Mouse (Mus musculus): ENCODE results near the gene Prss8. TPM values are rescaled to one million over a fixed set of nuclear protein-coding genes. Genes with fewer than 3 reads are reported as not detected.
A peak's percentile ranks its signal among the peaks of the same experiment; 100 is the strongest.
"Not testable (repeated sequence)": the region's sequence is repeated elsewhere in the genome, so short reads cannot be mapped to it uniquely, and the experiment has no call there.

Prss8 gene
- total RNA-seq, 2 experiments from 2014 or later = not detected

DNA sequence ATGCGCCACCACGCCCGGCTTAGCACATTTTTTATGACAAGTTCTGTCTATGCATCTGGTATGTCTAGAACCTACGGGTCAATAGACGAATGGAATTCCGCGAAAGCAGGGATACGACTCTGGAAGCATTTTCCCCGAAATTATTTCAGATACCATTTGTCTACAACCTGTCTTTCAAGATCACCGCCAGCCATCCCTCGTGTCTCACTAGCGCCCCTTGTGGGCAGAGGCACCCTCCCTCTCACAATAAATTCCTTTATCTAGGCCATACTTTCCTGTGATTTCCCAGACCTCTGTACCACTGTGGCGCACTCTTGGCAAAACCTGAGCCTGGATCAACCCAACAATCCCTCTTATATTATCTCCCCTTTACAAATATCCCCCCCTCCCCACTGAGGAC is 33.5 kb downstream of the Prss8 start:
- ATAC-seq (replicated peaks; ENCODE audit: poor library complexity) = peak; percentile 43

DNA sequence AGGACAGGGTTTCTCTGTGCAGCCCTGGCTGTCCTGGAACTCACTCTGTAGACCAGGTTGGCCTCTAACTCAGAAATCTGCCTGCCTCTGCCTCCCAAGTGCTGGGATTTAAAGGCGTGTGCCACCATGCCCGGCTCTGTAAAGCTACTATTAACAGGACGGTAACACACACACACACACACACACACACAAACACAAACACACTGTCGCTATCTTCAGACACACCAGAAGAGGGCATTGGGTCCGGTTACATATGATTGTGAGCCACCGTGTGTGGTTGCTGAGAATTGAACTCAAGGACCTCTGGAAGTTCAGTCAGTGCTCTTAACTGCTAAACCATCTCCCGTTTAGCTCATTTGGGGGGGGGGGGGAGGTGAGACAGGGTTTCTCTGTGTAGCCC is 34.0 kb downstream of the Prss8 start:
- not testable (repeated sequence) for ATAC-seq (replicated peaks; ENCODE audit: poor library complexity)

DNA sequence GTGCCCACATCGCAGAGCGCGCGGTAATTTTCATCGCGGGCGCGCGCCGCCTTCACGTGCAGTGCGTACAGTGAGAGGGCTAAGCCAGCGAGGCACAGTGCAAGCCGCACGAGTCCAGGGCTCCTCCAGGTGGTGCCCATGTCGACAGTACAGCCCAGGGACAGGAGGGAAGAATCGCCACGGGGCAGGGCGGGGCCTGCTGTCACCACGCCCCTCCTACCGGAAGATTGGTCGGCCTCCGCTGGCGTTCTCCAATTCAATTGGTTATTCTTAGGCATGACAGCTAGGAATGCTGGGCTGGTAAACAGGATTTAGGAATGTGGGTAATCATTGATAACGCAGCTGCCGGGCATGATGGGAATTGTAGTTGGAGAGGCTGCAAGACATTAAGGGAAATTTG is 34.5 kb downstream of the Prss8 start, which contains the start of the genes Gm21974 and Vkorc1:
Gene Gm21974, minus strand, starts transcription at position 13 of the 400 bp plus-strand sequence.
Gene Vkorc1, minus strand, starts transcription at position 176 of the 400 bp plus-strand sequence.
- peak; percentile 91 for ATAC-seq (replicated peaks; ENCODE audit: poor library complexity)

DNA sequence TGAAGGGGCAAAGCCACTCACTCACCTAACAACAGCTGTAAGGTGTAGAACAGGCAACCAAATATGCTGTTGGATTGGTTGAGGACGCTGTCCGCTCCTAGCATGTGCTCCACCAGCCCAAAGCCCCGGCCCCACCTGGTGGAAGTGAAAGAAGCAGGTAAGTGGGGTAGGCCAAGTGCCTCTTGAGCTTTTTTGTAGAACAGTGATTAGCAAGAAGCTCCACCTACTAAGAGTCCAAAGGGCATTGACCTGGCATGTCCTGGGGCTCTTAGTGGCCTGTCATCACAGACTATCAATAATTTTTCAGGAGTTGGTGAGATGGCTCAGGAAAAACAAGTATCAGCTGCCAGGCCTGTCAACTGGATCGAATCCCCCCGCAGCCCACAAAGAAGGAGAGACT is 35.4 kb downstream of the Prss8 start:
- no peak for ATAC-seq (replicated peaks; ENCODE audit: poor library complexity)

DNA sequence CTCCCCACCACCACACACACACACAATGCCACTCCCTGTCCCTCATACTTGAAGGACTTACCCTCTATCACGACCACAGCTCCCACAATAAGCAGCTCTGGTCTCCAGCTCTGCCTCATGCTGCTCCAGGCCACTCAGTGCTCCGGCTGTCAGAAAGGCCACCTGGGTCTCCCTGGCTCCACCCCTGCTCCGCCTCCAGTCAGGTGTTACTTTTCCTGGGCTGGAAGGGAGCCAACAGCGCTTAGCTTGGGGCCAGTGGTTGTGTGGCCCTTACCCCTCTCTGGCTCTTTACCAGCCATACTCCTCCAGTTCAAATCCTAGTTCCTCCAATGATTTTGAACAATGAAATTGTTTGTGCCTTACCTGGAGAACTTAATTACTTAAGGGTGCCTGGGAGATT is 39.1 kb downstream of the Prss8 start, which contains the start of gene Prss53:
Gene Prss53, minus strand, starts transcription at position 173 of the 400 bp plus-strand sequence.
- ATAC-seq (replicated peaks; ENCODE audit: poor library complexity) = no peak

DNA sequence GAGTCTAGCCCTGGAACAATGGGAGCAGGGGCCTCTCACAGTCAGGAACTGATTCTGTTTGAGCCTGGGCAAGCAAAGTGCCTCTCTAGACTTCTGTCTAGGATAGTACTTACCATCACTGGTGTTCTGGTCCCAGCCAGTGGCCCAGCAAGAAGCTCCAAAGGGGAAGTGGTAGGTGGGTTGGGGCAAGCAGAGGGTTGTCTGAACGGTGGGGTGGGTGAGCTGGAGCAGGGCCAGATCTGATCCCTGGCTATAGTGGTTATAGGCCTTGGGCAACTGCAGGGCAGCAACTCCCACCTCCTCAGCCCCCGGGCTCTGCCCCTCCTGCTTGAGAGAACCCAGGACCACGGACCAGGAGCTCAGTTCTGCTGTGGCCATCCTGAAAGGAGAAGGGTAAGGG is 41.1 kb downstream of the Prss8 start:
- ATAC-seq (replicated peaks; ENCODE audit: poor library complexity) = peak; percentile 43; the same call in 1 of the 2 replicates

DNA sequence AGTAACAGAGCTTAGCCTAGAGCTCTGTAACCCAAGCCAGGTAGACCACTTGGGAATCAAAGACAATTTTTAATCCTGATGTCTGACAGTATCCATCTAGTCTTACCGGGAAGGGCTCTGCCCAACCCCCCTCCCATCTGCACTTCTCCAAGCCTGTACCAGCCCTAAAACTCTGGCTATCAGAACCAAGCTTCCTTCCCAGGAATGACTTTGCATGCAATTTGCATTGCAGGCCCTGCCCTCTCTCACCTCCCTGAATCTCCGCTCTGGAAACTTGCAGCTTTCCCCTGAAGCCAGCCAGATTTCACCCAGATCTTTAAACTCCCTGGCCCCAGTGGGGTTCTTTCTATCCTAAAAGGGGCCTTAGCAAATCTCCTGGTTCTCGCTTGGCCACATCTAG is 42.1 kb downstream of the Prss8 start:
- ATAC-seq (replicated peaks; ENCODE audit: poor library complexity) = no peak

DNA sequence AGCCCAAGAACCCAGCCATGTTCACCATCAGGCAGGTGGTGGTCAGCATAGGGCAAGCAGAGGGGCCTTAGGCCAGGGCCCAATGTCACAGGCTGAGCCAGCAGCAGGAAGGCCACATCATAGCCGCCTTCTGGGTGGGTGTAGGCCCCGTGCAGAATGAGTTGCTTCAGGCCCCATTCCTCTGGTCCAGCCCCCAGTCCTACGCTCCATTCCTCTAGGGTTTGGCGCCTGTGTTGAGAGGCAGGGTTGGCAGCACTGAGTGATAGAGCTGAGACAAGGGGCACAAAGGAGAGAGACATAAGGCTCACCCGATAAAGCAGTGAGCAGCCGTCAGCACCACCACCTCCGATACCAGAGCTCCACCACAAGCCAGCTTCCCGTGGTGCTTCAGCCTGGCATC is 42.7 kb downstream of the Prss8 start:
- no peak for ATAC-seq (replicated peaks; ENCODE audit: poor library complexity)

DNA sequence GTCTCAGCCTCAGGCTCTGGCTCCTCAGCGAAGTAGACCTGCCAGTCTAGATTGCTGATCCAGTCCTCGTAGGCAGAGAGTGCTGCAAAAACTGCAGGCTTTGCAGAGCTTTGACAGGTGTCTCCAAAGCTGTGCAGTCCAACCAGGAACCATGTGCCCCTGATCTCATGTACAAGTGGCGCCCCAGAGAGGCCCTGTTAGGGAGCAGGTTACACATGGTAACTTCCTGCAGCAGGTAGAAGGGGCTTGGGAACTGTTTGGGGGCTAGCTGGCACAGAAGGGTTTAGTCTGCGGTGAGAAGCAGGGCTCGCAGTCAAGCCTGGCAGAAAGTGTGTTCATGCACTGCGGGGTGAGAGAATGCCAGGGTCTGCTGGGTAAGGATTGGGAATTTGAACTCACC is 43.4 kb downstream of the Prss8 start:
- ATAC-seq (replicated peaks; ENCODE audit: poor library complexity) = no peak

DNA sequence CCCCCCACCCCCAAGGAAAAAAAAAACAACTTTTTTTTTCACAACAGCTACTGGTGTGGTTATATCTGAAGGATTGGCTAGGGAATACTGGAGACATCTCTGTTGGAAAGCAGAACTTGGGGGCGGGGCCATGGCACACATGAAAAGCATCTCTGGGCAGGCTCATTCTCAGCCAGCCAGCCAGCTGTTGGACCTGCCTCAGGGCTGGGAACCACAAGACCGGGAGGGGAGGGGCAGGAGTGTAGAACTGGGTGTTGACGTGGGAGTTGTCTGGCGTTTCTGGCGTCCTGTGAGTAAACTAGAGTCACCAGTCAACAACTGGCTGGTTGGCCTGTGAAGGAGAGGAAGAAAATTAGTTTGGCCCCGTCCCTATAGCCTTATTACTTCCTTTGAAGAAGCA is 44.0 kb downstream of the Prss8 start:
- peak; percentile 49; the same call in 1 of the 2 replicates for ATAC-seq (replicated peaks; ENCODE audit: poor library complexity)

DNA sequence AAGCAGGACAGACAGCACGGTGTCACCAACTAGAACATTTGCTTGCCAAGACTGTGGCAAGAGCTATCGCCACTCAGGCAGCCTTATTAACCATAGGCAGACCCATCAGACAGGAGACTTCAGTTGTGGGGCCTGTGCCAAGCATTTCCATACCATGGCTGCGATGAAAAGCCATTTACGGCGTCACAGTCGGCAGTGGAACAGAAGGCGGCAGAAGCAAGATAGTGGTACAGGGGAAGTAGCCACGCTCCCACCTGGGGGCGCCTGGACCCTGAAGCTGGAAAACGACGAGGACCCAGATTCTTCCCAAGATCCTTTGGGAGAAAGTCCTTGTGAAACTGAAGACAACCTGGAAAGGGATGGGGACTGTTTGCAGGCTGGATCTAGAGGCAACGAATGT is 49.5 kb downstream of the Prss8 start:
- no peak for ATAC-seq (replicated peaks; ENCODE audit: poor library complexity)

DNA sequence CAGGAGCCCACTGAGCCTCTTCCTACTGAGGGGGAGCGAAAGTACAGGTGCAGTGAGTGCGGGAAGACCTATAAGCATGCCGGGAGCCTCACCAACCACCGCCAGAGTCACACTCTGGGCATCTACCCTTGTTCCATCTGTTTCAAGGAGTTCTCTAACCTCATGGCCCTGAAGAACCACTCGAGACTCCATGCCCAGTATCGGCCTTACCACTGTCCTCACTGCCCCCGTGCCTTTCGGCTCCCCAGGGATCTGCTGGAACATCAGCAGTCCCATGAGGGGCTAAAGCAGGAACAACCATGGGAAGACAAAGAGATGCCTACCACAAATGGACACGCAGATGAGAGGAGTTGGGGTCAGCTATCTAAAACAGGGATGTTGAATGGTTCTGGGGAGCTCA is 50.6 kb downstream of the Prss8 start:
- no peak for ATAC-seq (replicated peaks; ENCODE audit: poor library complexity)

DNA sequence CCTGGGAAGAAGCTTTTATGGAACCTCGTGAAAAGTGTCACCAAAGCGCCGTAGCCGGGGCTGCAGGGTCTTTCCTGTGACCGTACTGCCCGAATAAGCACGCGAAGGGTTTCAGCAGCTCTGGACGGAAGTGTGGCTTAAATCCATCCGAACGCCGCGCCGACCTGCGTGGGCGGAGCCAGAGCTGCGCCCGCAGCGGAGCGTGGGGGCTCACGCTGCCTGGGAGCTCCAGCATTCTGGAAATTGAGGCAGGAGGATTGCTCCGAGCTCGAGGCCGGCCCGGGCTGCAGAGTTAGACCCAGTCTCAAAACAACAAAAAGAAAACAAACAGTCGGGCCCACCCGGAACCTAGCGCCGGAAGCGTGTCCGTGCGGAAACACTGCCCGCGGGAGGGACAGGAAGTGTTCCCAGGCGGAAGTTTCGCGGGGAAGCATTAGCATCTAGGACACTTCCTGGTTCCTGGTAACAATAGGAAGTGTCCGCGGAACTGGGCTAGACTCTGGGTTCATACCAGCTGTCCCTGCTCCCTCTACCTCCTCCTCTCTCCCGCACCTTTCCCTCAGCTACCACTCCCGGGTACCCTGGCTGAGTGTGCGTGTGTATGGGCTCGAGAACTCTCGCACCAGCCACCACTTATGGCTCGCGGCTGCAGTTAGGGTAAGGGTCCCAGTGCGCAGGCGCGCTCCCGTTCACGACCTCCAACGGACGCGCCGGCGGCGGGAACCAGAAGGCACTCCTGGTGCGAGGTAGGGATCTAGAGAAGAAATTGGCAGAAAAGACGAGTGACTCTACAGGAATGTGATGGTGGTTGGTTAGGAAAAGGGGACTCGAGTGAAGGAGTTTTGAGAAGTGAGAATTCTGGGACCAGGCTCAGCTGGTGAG is 53.2 kb downstream of the Prss8 start, which contains the start of gene Zfp668:
Gene Zfp668, minus strand, starts transcription at position 362 of the 882 bp plus-strand sequence.
- ATAC-seq (replicated peaks; ENCODE audit: poor library complexity) = peak; percentile 71

DNA sequence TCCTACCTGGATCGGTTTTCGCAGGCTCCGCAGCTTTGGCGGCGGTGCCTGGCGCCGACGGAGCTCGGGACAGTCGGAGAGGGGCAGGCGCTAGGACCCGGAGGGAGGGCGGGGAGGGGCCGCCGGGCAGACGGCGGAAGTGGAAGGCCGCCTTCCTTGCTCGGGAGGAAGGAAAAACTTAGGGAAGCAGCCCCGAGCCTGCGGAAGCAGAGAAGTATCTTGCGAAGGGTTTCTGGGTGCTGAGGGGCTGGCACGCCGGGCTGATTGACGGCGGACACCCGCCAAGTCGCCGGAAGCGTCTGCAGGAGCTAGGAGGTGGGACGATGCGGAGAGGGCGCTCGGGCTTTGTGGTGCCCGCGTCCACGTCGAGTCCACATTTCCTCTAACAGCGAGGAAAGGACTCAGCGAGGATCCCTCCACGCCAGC is 53.9 kb downstream of the Prss8 start, which contains the start of gene Zfp646:
Gene Zfp646, plus strand, starts transcription at position 181 of the 426 bp plus-strand sequence.
- peak; percentile 62 for ATAC-seq (replicated peaks; ENCODE audit: poor library complexity)

Other genes with a start within 250 kb of the Prss8 start
- 61.1 and 63.4 TPM in 2 replicates for gene Bcl7c, start 221.2 kb downstream of the Prss8 start, total RNA-seq (2015)
- gene Bcl7c, start 221.2 kb downstream of the Prss8 start, total RNA-seq (2017) = 38.1 and 44.6 TPM in 2 replicates
- gene Ctf1, start 217.4 kb downstream of the Prss8 start, total RNA-seq (2015) = 0.83 and 1.8 TPM in 2 replicates
- gene Ctf1, start 217.4 kb downstream of the Prss8 start, total RNA-seq (2017) = 0.42 and 1.9 TPM in 2 replicates
- not detected in 2 replicates for gene Ctf2, start 197.9 kb downstream of the Prss8 start, total RNA-seq (2015)
- not detected in 2 replicates for gene Ctf2, start 197.9 kb downstream of the Prss8 start, total RNA-seq (2017)
- gene Fbxl19, start 185.6 kb downstream of the Prss8 start, total RNA-seq (2015) = 5.6 and 5.7 TPM in 2 replicates
- gene Fbxl19, start 185.6 kb downstream of the Prss8 start, total RNA-seq (2017) = 14.2 and 16.1 TPM in 2 replicates
- gene Orai3, start 160.3 kb downstream of the Prss8 start, total RNA-seq (2015) = 26.7 and 32.1 TPM in 2 replicates
- 28.2 and 30.2 TPM in 2 replicates for gene Orai3, start 160.3 kb downstream of the Prss8 start, total RNA-seq (2017)
- 54.7 and 67.2 TPM in 2 replicates for gene Setd1a, start 153.4 kb downstream of the Prss8 start, total RNA-seq (2015)
- gene Setd1a, start 153.4 kb downstream of the Prss8 start, total RNA-seq (2017) = 9.7 and 13.6 TPM in 2 replicates
- not detected in 2 replicates for gene Gm49388, start 144.5 kb downstream of the Prss8 start, total RNA-seq (2015)
- not detected in 2 replicates for gene Gm49388, start 144.5 kb downstream of the Prss8 start, total RNA-seq (2017)
- gene Hsd3b7, start 129.5 kb downstream of the Prss8 start, total RNA-seq (2015) = 20.2 and 31.3 TPM in 2 replicates
- gene Hsd3b7, start 129.5 kb downstream of the Prss8 start, total RNA-seq (2017) = 25.6 and 26.8 TPM in 2 replicates
- gene Stx4a, start 105.8 kb downstream of the Prss8 start, total RNA-seq (2015) = 55.8 and 70.2 TPM in 2 replicates
- 35.7 and 50.4 TPM in 2 replicates for gene Stx4a, start 105.8 kb downstream of the Prss8 start, total RNA-seq (2017)
- 0.12 and 1.5 TPM in 2 replicates for gene Stx1b, start 105.6 kb downstream of the Prss8 start, total RNA-seq (2015)
- 0.03 and 0.12 TPM in 2 replicates for gene Stx1b, start 105.6 kb downstream of the Prss8 start, total RNA-seq (2017)
- 18.7 and 19.4 TPM in 2 replicates for gene Zfp646, start 53.9 kb downstream of the Prss8 start, total RNA-seq (2015)
- gene Zfp646, start 53.9 kb downstream of the Prss8 start, total RNA-seq (2017) = 31.6 and 38.2 TPM in 2 replicates
- 5.7 and 7.4 TPM in 2 replicates for gene Zfp668, start 53.3 kb downstream of the Prss8 start, total RNA-seq (2015)
- 2.9 and 6.7 TPM in 2 replicates for gene Zfp668, start 53.3 kb downstream of the Prss8 start, total RNA-seq (2017)
- 0.15 and 0.39 TPM in 2 replicates for gene Prss53, start 39.1 kb downstream of the Prss8 start, total RNA-seq (2015)
- not detected in 2 replicates for gene Prss53, start 39.1 kb downstream of the Prss8 start, total RNA-seq (2017)
- not detected in 2 replicates for gene Gm21974, start 34.6 kb downstream of the Prss8 start, total RNA-seq (2015)
- gene Gm21974, start 34.6 kb downstream of the Prss8 start, total RNA-seq (2017) = not detected in 2 replicates
- 125 and 145 TPM in 2 replicates for gene Vkorc1, start 34.5 kb downstream of the Prss8 start, total RNA-seq (2015)
- 30.7 and 39.6 TPM in 2 replicates for gene Vkorc1, start 34.5 kb downstream of the Prss8 start, total RNA-seq (2017)
- 68.3 and 75.7 TPM in 2 replicates for gene Bckdk, start 26.0 kb downstream of the Prss8 start, total RNA-seq (2015)
- gene Bckdk, start 26.0 kb downstream of the Prss8 start, total RNA-seq (2017) = 42.5 and 49.9 TPM in 2 replicates
- gene Kat8, start 17.6 kb downstream of the Prss8 start, total RNA-seq (2015) = 18.1 and 30.6 TPM in 2 replicates
- gene Kat8, start 17.6 kb downstream of the Prss8 start, total RNA-seq (2017) = 23.7 and 30.4 TPM in 2 replicates
- gene Prss36, start 16.6 kb upstream of the Prss8 start, total RNA-seq (2015) = 1.5 and 2.3 TPM in 2 replicates
- 0.75 and 7.2 TPM in 2 replicates for gene Prss36, start 16.6 kb upstream of the Prss8 start, total RNA-seq (2017)
- 180 and 190 TPM in 2 replicates for gene Fus, start 37.4 kb upstream of the Prss8 start, total RNA-seq (2015)
- gene Fus, start 37.4 kb upstream of the Prss8 start, total RNA-seq (2017) = 27.2 and 49.5 TPM in 2 replicates
- gene Pycard, start 63.8 kb upstream of the Prss8 start, total RNA-seq (2015) = 142 and 147 TPM in 2 replicates
- 20.8 and 26.9 TPM in 2 replicates for gene Pycard, start 63.8 kb upstream of the Prss8 start, total RNA-seq (2017)
- not detected in 2 replicates for gene Trim72, start 73.8 kb upstream of the Prss8 start, total RNA-seq (2015)
- not detected in 2 replicates for gene Trim72, start 73.8 kb upstream of the Prss8 start, total RNA-seq (2017)
- gene Itgam, start 132.5 kb upstream of the Prss8 start, total RNA-seq (2015) = 23.6 and 24.3 TPM in 2 replicates
- gene Itgam, start 132.5 kb upstream of the Prss8 start, total RNA-seq (2017) = 28.0 and 34.9 TPM in 2 replicates
- gene Gm49368, start 132.6 kb upstream of the Prss8 start, total RNA-seq (2015) = 0.05 TPM in 1 of 2 replicates, not detected in the other
- not detected in 2 replicates for gene Gm49368, start 132.6 kb upstream of the Prss8 start, total RNA-seq (2017)
- 0.32 and 0.76 TPM in 2 replicates for gene Itgax, start 199.4 kb upstream of the Prss8 start, total RNA-seq (2015)
- gene Itgax, start 199.4 kb upstream of the Prss8 start, total RNA-seq (2017) = 0.67 and 0.68 TPM in 2 replicates
- gene Itgad, start 224.3 kb upstream of the Prss8 start, total RNA-seq (2015) = 0.25 TPM in 1 of 2 replicates, not detected in the other
- 0.51 TPM in 1 of 2 replicates, not detected in the other for gene Itgad, start 224.3 kb upstream of the Prss8 start, total RNA-seq (2017)

Measured in megakaryocyte progenitor cell, adult 5-6 weeks (primary cell).